Mouse (Mus musculus): ENCODE measurements at regions not wholly inside any gene's neighbourhood (a gene's known extent, or its start where the extent isn't known, plus 50 kb on each side); places are given as distances from the start of the nearest gene placed in this dataset.

- TF ChIP-seq GABPA (IDR thresholded peaks at IDR 0.05; ENCODE audit: insufficient replicate concordance, low read depth, low read length) (no peak), HCFC1 (IDR thresholded peaks at IDR 0.05; ENCODE audit: low read depth, low read length) (no peak), PAX5 (IDR thresholded peaks at IDR 0.05; ENCODE audit: low read length) (no peak), EP300 (IDR thresholded peaks at IDR 0.05; ENCODE audit: low read length) (no peak), CTCF (conservative IDR thresholded peaks at IDR 0.05 in 1 of 2, IDR thresholded peaks at IDR 0.05 in 1 of 2; ENCODE audit: low read depth in 2 of 2, low read length in 2 of 2) (no peak), USF2 (conservative IDR thresholded peaks at IDR 0.05; ENCODE audit: low read depth, low read length) (no peak)
Observed at GRCm38 (mm10) chr13:83333728-83334127, 170.1 kb upstream of the Mef2c start.
